Mouse (Mus musculus) layer of hippocampus, adult 8-10 months (tissue): Measurements from ENCODE around the gene Npff. TPM values are rescaled to one million over a fixed set of nuclear protein-coding genes. Genes with fewer than 3 reads are reported as not detected.

ENCODE experiments used
- DNase-seq, 2 experiments: peaks; one replicate each; pipeline ENCODE4 v3.0.0; 2022; ENCODE audit warnings: low spot score in 2 of 2
- total RNA-seq, 4 experiments: library from RNA; stranded (reverse); gene quantifications; 2 replicates each; pipeline ENCODE4 v1.2.4; 2022

Gene Npff
- total RNA-seq, 4 experiments from 2014 or later, result 3.0 to 6.2 (median 4.4) TPM

DNA sequence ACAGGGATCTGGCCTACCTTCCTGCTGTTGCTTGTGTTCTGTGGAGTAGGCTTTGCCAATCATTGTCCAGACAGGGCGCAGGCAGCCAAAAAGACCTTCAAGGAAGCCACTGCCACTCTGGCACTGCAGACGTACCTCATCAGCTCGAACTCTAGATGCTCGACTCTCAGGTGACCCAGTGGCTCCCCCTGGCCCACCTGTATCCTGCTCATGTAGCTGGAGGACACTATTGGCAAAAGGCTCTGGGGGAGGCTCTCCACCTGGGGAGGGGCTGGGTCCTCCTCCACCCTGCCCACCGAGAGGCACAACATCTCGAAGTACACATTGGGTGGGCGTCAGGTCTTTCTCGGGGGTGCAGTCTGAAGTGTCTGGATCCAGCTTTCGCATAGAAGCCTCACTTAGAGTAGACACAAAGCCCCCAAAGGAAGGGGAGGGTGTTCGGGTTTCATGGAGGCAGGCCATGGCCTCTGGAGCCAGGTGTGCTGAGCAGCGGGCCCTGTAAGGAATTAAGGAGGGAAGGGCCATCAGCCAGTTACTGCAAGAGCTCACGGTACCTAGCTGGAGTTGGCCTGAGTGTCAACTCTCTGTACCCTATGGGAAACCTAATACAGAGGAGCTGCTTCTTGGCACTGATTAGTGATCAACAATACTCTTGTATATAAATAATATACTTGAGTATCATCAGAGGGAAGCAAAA lies 19.5 kb downstream of the Npff start:
- DNase-seq, result no peak

DNA sequence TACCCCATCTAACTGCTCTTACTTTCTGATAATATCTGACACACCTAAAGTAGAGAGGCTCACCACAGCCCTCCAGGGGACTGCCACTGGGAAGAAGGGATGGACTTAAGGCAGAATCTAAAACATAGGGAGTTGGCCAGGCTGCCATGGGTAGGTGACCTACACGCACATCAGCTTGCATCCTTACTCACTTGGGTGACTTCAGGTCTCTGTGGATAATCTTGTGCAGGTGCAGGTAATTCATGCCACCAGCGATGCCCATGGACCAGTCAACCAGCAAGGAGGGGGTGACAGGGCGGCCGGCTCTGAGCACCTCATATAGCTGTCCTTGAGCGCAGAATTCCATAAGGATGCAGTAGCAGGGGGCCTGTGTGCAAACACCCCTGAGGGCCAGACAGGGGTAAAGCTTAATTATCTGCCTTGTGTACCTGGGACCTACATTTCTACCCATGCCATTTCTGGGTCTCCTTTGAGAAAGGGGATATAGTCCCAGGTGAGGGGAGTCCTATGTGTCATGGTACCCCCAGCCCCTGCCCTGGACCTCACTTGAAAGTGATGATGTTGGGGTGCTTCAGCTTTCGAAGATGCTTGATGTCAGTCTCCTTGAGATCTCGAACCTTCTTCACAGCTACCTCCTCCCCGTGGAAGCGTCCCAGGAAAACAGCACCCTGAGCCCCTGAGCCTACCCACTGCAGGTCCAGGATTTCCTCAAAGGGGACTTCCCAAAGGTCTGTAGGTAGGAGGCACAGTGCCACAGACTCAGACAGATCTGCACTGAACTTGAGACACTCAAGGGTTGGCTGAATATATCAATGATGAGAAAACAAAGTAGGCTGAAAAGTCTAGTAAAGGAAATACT lies 20.6 kb downstream of the Npff start:
- no peak for DNase-seq

DNA sequence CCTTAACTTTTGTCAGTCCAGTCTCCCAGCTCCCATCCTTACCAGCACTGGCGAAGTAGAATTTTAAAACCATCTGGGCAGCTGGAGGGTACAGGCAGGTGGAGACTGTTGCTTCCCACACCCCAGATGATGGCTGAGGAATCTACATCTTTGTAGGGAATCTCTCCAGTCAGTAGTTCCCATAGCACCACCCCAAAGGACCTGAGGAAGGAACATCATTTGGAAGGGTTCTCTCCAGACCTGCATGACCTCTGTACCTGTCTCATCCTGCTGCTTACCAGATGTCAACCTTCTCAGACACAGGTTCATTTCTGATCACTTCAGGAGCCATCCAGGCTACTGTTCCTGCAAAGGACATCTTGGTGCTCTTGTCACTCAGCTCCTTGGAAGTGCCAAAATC lies 21.3 kb downstream of the Npff start, which contains the start of gene Gm10337:
Gm10337 (plus strand) TSS at position 276 of the 400 bp plus-strand sequence.
- no peak for DNase-seq

DNA sequence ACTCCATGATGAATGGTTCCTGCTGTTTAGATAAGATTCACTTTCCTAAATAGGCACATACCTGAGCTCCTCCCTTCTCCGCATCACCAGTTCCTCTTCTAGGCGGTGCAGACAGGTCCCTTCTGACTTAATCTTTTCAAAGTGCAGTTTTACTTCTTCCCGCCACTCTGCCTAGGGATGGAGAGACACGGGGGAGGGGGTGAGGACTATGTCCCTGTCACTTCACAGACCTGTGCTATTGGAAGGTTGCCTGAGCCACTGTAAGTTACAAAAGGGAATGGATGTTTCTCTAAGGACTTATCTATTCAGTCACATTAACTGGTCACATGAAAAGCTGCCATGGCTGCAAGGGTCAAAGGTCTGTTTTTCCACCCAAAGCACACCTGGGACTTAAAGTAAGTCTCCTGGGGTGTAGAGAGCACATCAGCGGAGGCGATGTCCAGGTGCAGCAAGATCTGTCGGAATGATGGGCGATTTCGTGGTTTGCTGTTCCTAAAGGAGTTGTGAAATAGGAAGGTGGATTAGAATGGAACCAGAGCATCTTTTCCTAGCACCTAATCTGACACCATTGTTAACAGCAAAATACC lies 22.4 kb downstream of the Npff start:
- DNase-seq, result no peak

DNA sequence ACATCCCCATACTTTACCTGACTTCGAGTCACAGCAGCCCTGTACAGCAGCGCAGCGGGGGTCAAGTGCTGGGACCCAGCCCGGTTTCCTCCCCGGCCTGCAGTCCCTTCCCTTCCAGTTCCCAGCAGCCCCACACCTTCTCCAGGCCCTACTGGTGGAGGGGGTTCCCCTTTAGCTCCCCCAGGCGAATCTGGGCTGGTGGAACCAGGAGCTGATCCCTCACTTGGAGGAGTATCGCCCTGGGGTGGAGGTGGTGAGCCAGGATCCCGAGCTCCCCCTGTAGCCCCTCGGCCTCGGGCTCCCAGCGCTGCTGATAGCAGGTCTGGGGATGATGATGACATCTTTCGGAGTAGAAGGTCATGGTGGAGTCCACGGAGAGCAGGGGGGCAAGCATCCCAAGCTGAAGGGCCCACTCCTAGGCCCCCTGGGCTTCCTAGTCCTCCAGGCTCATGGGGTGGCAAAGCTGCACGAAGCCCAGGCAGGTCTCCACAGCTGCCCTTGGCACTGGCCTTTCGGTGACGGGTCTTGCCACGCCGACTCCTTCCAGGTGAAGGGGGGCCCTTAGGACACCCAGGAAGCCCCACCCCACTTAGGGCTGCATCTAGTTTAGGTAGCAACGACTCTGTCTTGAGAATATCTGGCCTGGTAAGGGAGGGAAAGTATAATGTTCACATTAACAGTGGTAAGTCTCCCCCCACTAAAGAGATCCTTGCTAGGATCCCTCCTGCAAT lies 23.5 kb downstream of the Npff start:
- DNase-seq, result no peak

DNA sequence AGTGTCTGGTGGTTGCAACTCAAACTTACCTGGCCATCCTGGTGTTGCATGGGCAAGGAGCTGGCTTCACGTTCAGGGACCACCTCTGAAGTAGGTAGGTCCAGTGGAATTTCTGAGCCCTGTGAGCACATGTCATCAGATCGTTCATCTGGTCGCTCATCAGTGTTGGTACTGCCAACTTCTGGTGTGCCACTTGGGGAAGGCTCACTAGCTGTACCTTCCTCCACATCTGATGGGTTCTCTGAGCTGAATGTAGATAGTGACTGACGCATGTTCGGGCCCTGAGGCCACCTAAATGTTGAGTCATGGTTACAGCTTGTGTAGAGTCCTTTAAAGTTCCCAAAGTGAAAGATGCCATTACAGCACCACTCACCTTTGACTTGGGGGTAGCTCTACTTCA lies 24.3 kb downstream of the Npff start:
- no peak for DNase-seq

DNA sequence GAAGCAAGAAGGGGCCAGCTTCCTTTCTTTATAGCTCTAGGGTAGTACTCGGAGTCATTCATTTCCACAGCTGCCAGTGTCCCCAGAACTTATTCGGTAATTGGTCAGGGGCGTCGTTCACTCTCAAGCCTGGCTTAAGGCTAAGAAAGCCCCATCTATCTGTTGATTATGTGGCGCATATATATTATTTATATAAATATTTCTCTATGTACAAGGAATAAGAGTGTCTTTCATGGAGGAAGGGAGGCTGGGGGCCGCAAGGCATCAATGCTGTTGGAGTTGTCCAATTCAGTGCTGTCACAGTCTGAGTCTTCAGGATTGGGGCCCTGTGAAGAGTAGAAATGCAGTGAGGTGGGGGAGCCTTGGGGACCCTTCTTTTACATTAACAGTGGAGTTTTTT lies 24.9 kb downstream of the Npff start:
- no peak for DNase-seq

DNA sequence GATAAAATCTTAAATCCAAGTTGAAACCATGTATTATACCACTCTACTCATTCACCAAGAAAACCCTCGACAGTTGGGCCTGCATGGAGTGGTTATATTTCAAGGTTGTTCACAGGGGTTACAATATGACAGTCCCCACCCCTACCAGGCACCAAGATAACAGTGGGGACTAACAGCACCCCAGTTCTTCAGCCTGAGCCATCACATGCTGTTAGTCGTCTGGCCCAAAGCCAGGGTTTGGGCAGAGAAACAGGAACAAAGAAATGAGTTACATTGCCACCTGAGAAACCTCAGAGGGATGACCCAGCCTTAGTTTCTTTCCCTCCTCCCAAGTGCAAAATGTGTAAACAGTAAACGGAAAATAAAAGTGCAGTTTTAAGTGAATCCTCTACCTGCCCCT lies 25.4 kb downstream of the Npff start:
- DNase-seq, result no peak

DNA sequence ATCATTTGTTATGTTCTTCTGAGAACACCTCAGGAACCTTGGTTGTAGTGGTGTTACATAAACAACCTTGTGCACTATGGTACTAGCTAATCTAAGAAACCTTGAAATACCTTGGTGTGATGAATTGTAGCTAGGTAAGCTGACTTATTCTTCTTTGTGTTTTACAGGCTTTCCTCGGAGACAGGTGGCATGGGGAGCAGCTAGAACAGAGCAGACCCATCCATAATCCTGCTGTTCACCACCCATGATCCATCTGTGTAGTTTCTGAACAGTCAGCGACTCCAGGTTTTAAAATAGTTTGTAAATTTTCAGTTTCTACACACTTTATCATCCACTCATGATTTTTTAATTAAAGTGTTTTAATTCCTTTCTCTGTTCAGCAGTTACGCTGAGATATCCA lies 26.4 kb downstream of the Npff start:
- DNase-seq, result no peak

DNA sequence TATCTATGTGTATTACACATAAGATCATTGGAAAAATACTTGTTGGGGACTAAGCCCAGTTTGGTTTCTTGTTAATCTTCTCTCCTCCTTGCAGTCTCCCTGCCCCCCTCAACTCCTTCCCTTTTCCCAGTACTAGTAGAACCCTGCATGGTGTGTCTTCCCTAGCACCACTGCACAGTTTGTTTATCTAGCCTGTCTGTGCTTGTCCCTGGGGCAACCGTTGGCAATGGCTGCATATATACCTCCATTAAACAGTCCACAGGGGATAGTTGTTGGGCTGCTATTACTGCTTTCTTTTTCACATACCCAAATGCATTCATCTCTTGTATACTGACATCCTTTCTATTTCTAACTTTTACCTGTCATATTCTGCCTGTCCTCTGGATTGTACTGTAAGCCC lies 37.1 kb downstream of the Npff start:
- no peak for DNase-seq

DNA sequence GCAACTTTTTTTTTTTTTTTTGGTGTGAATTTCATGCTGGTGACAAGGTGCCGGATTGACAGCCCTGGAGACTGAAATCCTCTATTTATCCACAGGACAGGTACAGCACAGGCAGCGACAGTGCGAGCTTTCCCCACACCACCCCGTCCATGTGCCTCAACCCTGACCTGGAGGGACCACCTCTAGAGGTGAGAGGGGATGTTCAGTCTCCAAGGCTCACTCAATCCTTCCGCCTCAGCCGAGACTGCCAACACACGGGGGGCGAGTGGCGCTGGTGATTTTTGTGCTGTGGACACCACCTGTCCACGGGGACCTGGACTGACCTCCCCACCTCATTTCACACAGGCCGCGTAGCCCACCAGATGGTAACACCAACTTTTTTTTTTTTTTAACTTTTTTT lies 38.9 kb downstream of the Npff start:
- no peak for DNase-seq

DNA sequence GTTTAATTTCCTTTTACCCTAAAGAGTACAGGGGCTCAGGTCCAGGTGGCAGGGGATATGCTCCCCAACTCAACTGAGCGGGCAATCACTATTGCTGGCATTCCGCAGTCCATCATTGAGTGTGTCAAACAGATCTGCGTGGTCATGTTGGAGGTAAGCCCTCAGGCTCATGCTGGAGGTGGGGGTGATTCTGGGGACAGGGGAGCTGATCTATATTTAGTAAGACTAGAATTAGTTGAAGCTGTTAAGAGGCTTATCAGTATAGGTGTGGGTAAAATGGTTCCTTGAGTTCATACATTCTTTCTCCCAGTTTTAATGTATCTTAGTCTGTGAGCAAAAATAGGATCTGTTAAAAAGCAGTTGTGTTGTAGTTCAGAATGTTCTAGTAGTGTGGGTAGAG lies 41.6 kb downstream of the Npff start:
- no peak for DNase-seq

DNA sequence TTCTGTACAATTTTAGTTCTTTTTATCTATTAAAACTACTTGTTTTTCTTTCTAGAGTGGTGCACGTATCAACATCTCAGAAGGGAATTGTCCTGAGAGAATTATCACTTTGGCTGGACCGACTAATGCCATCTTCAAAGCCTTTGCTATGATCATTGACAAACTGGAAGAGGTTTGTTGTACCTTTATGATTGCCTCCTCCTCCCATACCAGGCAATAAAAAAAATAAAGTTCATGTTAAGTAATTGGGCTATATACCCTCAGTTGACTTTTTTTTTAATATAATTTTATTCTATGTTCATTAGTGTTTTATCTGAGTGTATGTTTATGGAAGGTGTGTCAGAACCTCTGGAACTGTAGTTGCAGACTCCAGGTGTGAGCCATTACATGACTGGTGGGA lies 50.2 kb downstream of the Npff start:
- no peak for DNase-seq

Other genes with a start within 250 kb of the Npff start
- gene Mfsd5, start 245.5 kb downstream of the Npff start, total RNA-seq, result 10 to 100 TPM; 36.9 to 41.8 (median 38.5) TPM
- gene Espl1, start 228.7 kb downstream of the Npff start, total RNA-seq, result 1 to 10 TPM in 2 of 4 experiments, under 1 TPM in 2; 0.67 to 2.4 (median 1.1) TPM
- 100 to 1,000 TPM; 400 to 493 (median 445) TPM for gene Pfdn5, start 198.8 kb downstream of the Npff start, total RNA-seq
- 10 to 100 TPM; 66.5 to 76.4 (median 71.6) TPM for gene Myg1, start 193.2 kb downstream of the Npff start, total RNA-seq
- 10 to 100 TPM; 20.6 to 33.5 (median 24.7) TPM for gene Aaas, start 174.2 kb downstream of the Npff start, total RNA-seq
- gene Sp7, start 157.8 kb downstream of the Npff start, total RNA-seq, result under 1 TPM; 0.37 to 0.78 (median 0.59) TPM
- gene Sp1, start 118.8 kb downstream of the Npff start, total RNA-seq, result 10 to 100 TPM; 27.4 to 30.1 (median 28.8) TPM
- 1 to 10 TPM in 2 of 4 experiments, under 1 TPM in 2; 0.40 to 2.0 (median 1.1) TPM for gene Amhr2, start 79.6 kb downstream of the Npff start, total RNA-seq
- 10 to 100 TPM; 34.4 to 49.3 (median 40.9) TPM for gene Prr13, start 65.9 kb downstream of the Npff start, total RNA-seq
- 100 to 1,000 TPM; 489 to 507 (median 494) TPM for gene Pcbp2, start 54.4 kb downstream of the Npff start, total RNA-seq
- not detected for gene Gm10337, start 21.2 kb downstream of the Npff start, total RNA-seq
- 10 to 100 TPM; 87.5 to 99.1 (median 96.9) TPM for gene Map3k12, start 7.9 kb downstream of the Npff start, total RNA-seq
- 10 to 100 TPM; 34.0 to 39.8 (median 36.6) TPM for gene Tarbp2, start 6.8 kb downstream of the Npff start, total RNA-seq
- gene Gm28047, start 100.1 kb upstream of the Npff start, total RNA-seq, result under 1 TPM in 1 of 4 experiments, not detected in 3; 0.96 TPM
- 10 to 100 TPM; 44.2 to 55.6 (median 52.2) TPM for gene Atf7, start 100.5 kb upstream of the Npff start, total RNA-seq
- 10 to 100 TPM in 2 of 4 experiments, 1 to 10 TPM in 2; 7.0 to 12.5 (median 10.0) TPM for gene Atp5g2, start 147.4 kb upstream of the Npff start, total RNA-seq
- 10 to 100 TPM; 87.2 to 96.6 (median 91.0) TPM for gene Calcoco1, start 197.2 kb upstream of the Npff start, total RNA-seq